Mouse (Mus musculus) spleen, postnatal 36 days (tissue): ENCODE measurements around the gene Tpbpa.
"Not testable (repeated sequence)": the region's sequence is repeated elsewhere in the genome, so short reads cannot be mapped to it uniquely, and the experiment has no call there.

ENCODE experiments used
- DNase-seq, 2 experiments: peaks; one replicate each; pipeline ENCODE4 v3.0.0; 2022; ENCODE audit warnings: low spot score in 2 of 2, mixed read lengths in 1 of 2

The Tpbpa gene

DNA sequence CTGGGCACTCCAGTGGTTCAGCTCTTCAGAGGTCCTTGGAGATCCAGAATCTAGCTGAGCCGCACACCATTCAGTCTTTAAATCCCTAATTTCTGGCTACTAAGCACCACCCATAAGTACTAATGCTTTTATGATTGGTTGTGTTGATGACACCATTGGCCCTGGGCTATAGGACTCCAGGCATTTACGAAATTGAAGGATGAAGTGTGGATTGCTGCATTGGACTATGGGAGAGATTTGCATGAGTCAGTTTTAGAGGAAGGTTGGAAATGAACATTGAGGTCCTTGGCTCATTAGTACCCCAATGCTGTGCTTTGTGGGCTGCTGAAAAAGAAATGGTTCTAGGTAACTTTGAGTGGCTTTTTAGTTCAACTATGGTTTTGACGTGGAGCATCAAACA, at the start of gene Tpbpa:
Gene Tpbpa, minus strand, starts transcription at position 101 of the 400 bp plus-strand sequence.
- DNase-seq: not testable (repeated sequence)

GRCm38 (mm10) chr13:60986915-60987314, 45.1 kb upstream of the Tpbpa start:
- not testable (repeated sequence) for DNase-seq

GRCm38 (mm10) chr13:60972319-60972718, 30.5 kb upstream of the Tpbpa start:
- not testable (repeated sequence) for DNase-seq

- DNase-seq: not testable (repeated sequence)
Observed at GRCm38 (mm10) chr13:60963985-60964384, 22.2 kb upstream of the Tpbpa start.

GRCm38 (mm10) chr13:60961706-60962105, 19.9 kb upstream of the Tpbpa start:
- no peak for DNase-seq

DNA sequence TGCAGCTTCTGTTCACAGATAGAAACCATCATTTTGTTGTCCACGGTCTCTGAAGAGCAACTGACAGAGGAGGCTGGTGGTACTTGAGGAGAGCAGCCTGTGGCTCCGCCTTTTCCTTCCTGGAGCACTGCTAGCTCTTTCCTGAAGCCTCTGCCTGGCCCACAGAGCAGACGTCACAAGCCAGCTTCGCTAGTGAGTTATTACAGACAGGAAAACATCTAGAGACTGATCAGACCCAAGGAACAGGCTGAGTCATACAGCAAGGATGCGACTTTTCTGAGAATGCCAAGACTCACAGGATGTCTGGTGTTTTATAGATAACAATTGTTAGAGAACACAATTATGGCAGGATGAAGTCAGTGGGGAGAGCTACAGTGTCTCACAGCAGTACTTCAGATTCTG, 5.3 kb downstream of the Tpbpa start, which contains the start of the genes Gm49391 and Ctla2a:
Gene Gm49391, minus strand, starts transcription at position 72 of the 402 bp plus-strand sequence.
Gene Ctla2a, minus strand, starts transcription at position 126 of the 402 bp plus-strand sequence.
- peak; percentile 5 to 15 for DNase-seq

DNA sequence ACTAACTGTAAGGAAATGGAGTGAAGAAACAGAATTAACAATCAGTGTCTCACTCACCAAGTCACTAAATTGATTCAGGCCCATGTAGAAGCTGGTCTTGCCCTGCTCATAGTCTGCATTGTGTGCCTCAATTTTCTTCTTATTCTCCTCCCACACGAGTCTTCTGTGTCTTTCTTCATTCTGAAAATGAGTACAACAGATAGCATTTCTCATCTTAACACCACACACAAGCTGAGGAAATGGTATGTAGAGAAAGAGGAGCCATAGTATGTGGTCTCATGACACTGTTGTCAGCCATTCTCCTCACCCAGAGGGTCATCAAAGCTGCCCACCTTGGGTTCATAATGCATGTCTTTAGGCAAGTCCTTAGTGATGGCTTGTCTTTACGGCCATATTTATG, 6.3 kb downstream of the Tpbpa start, which contains the start of gene Gm49393:
Gene Gm49393, minus strand, starts transcription at position 101 of the 400 bp plus-strand sequence.
- DNase-seq: not testable (repeated sequence)

DNA sequence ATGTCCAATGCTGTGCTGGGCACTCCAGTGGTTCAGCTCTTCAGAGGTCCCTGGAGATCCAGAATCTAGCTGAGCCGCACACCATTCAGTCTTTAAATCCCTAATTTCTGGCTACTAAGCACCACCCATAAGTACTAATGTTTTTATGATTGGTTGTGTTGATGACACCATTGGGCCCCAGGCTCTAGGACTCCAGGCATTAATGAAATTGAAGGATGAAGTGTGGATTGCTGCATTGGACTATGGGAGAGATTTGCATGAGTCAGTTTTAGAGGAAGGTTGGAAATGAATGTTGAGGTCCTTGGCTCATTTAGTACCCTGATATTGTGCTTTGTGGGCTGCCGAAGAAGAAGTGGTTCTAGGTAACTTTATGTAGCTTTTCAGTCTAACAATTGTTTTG, 37.0 kb downstream of the Tpbpa start, which contains the start of gene Tpbpb:
Gene Tpbpb, minus strand, starts transcription at position 101 of the 400 bp plus-strand sequence.
- DNase-seq: not testable (repeated sequence)

GRCm38 (mm10) chr13:60897328-60897727, 44.5 kb downstream of the Tpbpa start, which contains the start of gene Ctla2b:
Gene Ctla2b, minus strand, starts transcription at chr13:60897447.
- DNase-seq: peak; percentile 14 to 34

DNA sequence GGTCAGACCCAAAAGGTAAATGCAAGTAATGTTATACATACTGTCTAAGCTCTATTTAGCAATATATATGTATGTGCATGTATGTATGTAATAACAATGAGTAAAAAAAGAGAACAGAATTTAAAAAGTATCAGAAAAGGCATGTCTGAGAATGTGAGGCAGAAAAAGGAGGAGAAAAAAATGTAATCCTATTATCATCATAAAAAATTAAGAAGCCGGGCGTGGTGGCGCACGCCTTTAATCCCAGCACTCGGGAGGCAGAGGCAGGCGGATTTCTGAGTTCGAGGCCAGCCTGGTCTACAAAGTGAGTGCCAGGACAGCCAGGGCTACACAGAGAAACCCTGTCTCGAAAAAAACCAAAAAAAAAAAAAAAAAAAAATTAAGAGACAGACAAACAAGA, 45.0 kb downstream of the Tpbpa start, which contains the start of gene Gm49392:
Gene Gm49392, minus strand, starts transcription at position 101 of the 400 bp plus-strand sequence.
- DNase-seq: not testable (repeated sequence)

DNA sequence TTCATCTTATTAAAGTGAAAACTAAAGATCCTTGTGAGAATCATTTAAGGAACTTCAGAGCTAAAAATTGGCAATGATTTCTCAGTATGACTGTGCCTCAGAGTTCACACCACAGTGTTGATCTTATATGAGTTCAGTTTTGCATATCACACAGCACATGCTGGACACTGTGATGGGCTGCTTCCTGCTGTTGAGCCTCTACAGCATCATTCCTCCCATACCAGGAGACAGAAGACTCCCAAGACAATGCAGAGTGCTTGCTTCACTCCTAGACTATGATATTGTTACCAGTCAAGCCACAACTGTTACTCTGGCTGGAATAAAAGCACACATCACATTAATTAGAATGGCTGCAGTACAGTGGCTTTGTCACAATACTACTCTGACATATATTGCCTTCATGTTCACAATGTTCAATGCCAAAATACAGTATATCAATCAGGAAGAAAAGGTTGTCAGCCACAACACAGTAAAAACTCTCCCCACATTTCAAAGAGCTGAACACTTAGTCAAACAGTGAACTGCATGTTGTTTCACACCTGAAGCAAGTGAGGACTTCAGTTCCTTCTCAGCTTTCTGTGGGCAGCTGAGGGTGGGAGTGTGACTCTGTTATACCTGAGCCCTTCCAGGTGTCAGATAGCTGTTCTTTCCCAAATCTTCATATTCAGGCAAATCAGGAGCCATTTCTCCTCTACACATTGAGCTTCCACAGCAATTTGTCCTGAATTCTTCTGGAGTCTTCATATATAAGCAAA, 46.2 kb downstream of the Tpbpa start:
- DNase-seq: no peak

GRCm38 (mm10) chr13:60892301-60892700, 49.5 kb downstream of the Tpbpa start:
- no peak for DNase-seq
